Mouse (Mus musculus) left cerebral cortex, adult 9 months (tissue): Measurements from ENCODE around the gene Plagl1.

Experiments
- DNase-seq, 2 experiments: peaks; one replicate each; pipeline ENCODE4 v3.0.0; 2022; ENCODE audit warnings: low spot score in 2 of 2

Plagl1 gene

GRCm38 (mm10) chr10:13090596-13091424, 30.5 kb downstream of the Plagl1 start:
- DNase-seq: peak; percentile 25 to 59

- DNase-seq: no peak
Measured at GRCm38 (mm10) chr10:13092996-13093395, 32.7 kb downstream of the Plagl1 start.

GRCm38 (mm10) chr10:13098895-13099294, 38.6 kb downstream of the Plagl1 start:
- no peak for DNase-seq

GRCm38 (mm10) chr10:13100061-13100648, 39.9 kb downstream of the Plagl1 start:
- DNase-seq: no peak

- DNase-seq: no peak
Measured at GRCm38 (mm10) chr10:13102360-13102759, 42.1 kb downstream of the Plagl1 start.

GRCm38 (mm10) chr10:13103838-13104237, 43.5 kb downstream of the Plagl1 start:
- no peak for DNase-seq

GRCm38 (mm10) chr10:13106909-13107624, 46.8 kb downstream of the Plagl1 start:
- DNase-seq: no peak

- DNase-seq: no peak
Measured at GRCm38 (mm10) chr10:13108021-13108548, 47.8 kb downstream of the Plagl1 start.

GRCm38 (mm10) chr10:13108847-13109246, 48.5 kb downstream of the Plagl1 start:
- DNase-seq: no peak

GRCm38 (mm10) chr10:13109781-13110180, 49.5 kb downstream of the Plagl1 start:
- no peak for DNase-seq

- DNase-seq: no peak
Measured at GRCm38 (mm10) chr10:13112849-13113248, 52.5 kb downstream of the Plagl1 start.

- no peak for DNase-seq
Measured at GRCm38 (mm10) chr10:13113641-13114040, 53.3 kb downstream of the Plagl1 start.

GRCm38 (mm10) chr10:13115030-13115429, 54.7 kb downstream of the Plagl1 start:
- DNase-seq: no peak

GRCm38 (mm10) chr10:13116706-13117665, 56.7 kb downstream of the Plagl1 start:
- no peak for DNase-seq

- DNase-seq: no peak
Measured at GRCm38 (mm10) chr10:13118024-13118769, 57.9 kb downstream of the Plagl1 start.

GRCm38 (mm10) chr10:13118770-13119102, 58.4 kb downstream of the Plagl1 start:
- DNase-seq: no peak

GRCm38 (mm10) chr10:13119300-13119699, 59.0 kb downstream of the Plagl1 start:
- DNase-seq: no peak

GRCm38 (mm10) chr10:13125811-13126210, 65.5 kb downstream of the Plagl1 start:
- DNase-seq: no peak

- DNase-seq: no peak
Measured at GRCm38 (mm10) chr10:13127335-13127734, 67.0 kb downstream of the Plagl1 start.

- DNase-seq: no peak
Measured at GRCm38 (mm10) chr10:13127946-13128345, 67.6 kb downstream of the Plagl1 start.

- no peak for DNase-seq
Measured at GRCm38 (mm10) chr10:13133850-13134249, 73.5 kb downstream of the Plagl1 start.
